Mouse (Mus musculus) neural tube, embryonic 13.5 days (tissue): ENCODE measurements around the gene Hipk4. TPM values are rescaled to one million over a fixed set of nuclear protein-coding genes. Genes with fewer than 3 reads are reported as not detected.

ENCODE experiments used
- ATAC-seq: fragments of 200-750 bp; cut with Nextera tagmentation; 2 replicates; pipeline ENCODE4 v1.8.0; 2017; ENCODE audit warnings: low read depth, mild to moderate bottlenecking, moderate TSS enrichment, moderate library complexity
- H3K27ac ChIP-seq: fragments of 300-500 bp; sonication (generic); replicated peaks from 2 replicates; pipeline ENCODE4 v1.5.1; 2015; ENCODE audit warnings: moderate library complexity, mild to moderate bottlenecking, inconsistent platforms
- H3K27me3 ChIP-seq: fragments of 300-500 bp; sonication (generic); 2 replicates; pipeline ENCODE4 v1.6.1; 2015; ENCODE audit warnings: mild to moderate bottlenecking, inconsistent platforms
- H3K36me3 ChIP-seq: fragments of 300-500 bp; sonication (generic); 2 replicates; pipeline ENCODE4 v1.6.1; 2015; ENCODE audit warnings: mild to moderate bottlenecking, inconsistent platforms
- H3K4me1 ChIP-seq: fragments of 300-500 bp; sonication (generic); replicated peaks from 2 replicates; pipeline ENCODE4 v1.6.1; 2015; ENCODE audit warnings: inconsistent platforms
- H3K4me2 ChIP-seq: fragments of 300-500 bp; sonication (generic); 2 replicates; pipeline ENCODE4 v1.6.1; 2015; ENCODE audit warnings: inconsistent platforms, mild to moderate bottlenecking, moderate library complexity
- H3K4me3 ChIP-seq: fragments of 300-500 bp; sonication (generic); 2 replicates; pipeline ENCODE4 v1.5.1; 2015; ENCODE audit warnings: mild to moderate bottlenecking, inconsistent platforms
- H3K9ac ChIP-seq: fragments of 300-500 bp; sonication (generic); 2 replicates; pipeline ENCODE4 v1.6.1; 2015; ENCODE audit warnings: moderate library complexity, mild to moderate bottlenecking, inconsistent platforms
- H3K9me3 ChIP-seq: fragments of 300-500 bp; sonication (generic); 2 replicates; pipeline ENCODE4 v1.6.1; 2016; ENCODE audit warnings: inconsistent platforms
- WGBS: fragments of 180-500 bp; shearing (Covaris S2); methylation state at CpG from one replicate; pipeline ENCODE4 v1.1.7; 2015; 5-methylcytosine and 5-hydroxymethylcytosine counted together
- polyA plus RNA-seq: library from polyadenylated mRNA; unstranded; fragments of >200 nt; fragmentation: Nextera tagmentation; extraction: Ambion mirVana; gene quantifications from 2 replicates; pipeline ENCODE4 v1.2.1, GENCODE M21; 2015

Gene Hipk4
- polyA plus RNA-seq, 1 experiment from 2014 or later = 0.71 TPM

GRCm38 (mm10) chr7:27574124-27574880 is 51.2 kb downstream of the Hipk4 start:
- Histone ChIP-seq H3K27me3 (no peaks in the 10 kb centered on the region), H3K36me3 (peaks cover 88% of the 10 kb centered on the region), H3K9ac (no peak overlapping the region), H3K27ac (no peak overlapping the region), H3K9me3 (no peaks in the 10 kb centered on the region), H3K4me1 (no peaks in the 10 kb centered on the region), H3K4me3 (no peak overlapping the region), H3K4me2 (no peak overlapping the region)
- no peak for ATAC-seq
- WGBS = 93% methylated on average over 14 of the region's 14 CpGs

GRCm38 (mm10) chr7:27576914-27577313 is 53.8 kb downstream of the Hipk4 start:
- H3K27ac ChIP-seq = no peak overlapping the region
- no peaks in the 10 kb centered on the region for H3K4me1 ChIP-seq
- peaks cover 92% of the 10 kb centered on the region for H3K36me3 ChIP-seq
- H3K9me3 ChIP-seq = no peaks in the 10 kb centered on the region
- H3K9ac ChIP-seq = no peak overlapping the region
- no peak overlapping the region for H3K4me2 ChIP-seq
- no peaks in the 10 kb centered on the region for H3K27me3 ChIP-seq
- WGBS = 73% methylated on average over 6 of the region's 6 CpGs
- no peak overlapping the region for H3K4me3 ChIP-seq
- no peak for ATAC-seq

GRCm38 (mm10) chr7:27577589-27577988 is 54.5 kb downstream of the Hipk4 start:
- no peaks in the 10 kb centered on the region for H3K4me1 ChIP-seq
- 92% methylated on average over 6 of the region's 6 CpGs for WGBS
- no peak for ATAC-seq

GRCm38 (mm10) chr7:27578465-27578864 is 55.4 kb downstream of the Hipk4 start:
- ATAC-seq = no peak
- H3K9me3 ChIP-seq = no peaks in the 10 kb centered on the region
- H3K4me3 ChIP-seq = no peak overlapping the region
- 82% methylated on average over 7 of the region's 7 CpGs for WGBS
- H3K4me2 ChIP-seq = no peak overlapping the region
- no peak overlapping the region for H3K27ac ChIP-seq
- no peak overlapping the region for H3K9ac ChIP-seq
- H3K27me3 ChIP-seq = no peaks in the 10 kb centered on the region
- H3K36me3 ChIP-seq = peaks cover 96% of the 10 kb centered on the region
- H3K4me1 ChIP-seq = no peaks in the 10 kb centered on the region

More at GRCm38 (mm10) chr7:27577589-27577988, 54.5 kb downstream of the Hipk4 start:
- H3K4me3 ChIP-seq = no peak overlapping the region
- no peak overlapping the region for H3K9ac ChIP-seq
- H3K36me3 ChIP-seq = peaks cover 92% of the 10 kb centered on the region
- no peaks in the 10 kb centered on the region for H3K27me3 ChIP-seq
- no peak overlapping the region for H3K27ac ChIP-seq
- H3K4me2 ChIP-seq = no peak overlapping the region
- H3K9me3 ChIP-seq = no peaks in the 10 kb centered on the region

- H3K4me1 ChIP-seq = no peaks in the 10 kb centered on the region
- no peaks in the 10 kb centered on the region for H3K27me3 ChIP-seq
- ATAC-seq = no peak
- no peak overlapping the region for H3K4me3 ChIP-seq
- WGBS = 90% methylated on average over 14 of the region's 14 CpGs
- no peak overlapping the region for H3K4me2 ChIP-seq
- H3K9ac ChIP-seq = no peak overlapping the region
- H3K27ac ChIP-seq = no peak overlapping the region
- no peaks in the 10 kb centered on the region for H3K9me3 ChIP-seq
- peaks cover 93% of the 10 kb centered on the region for H3K36me3 ChIP-seq
Observed at GRCm38 (mm10) chr7:27580380-27581174, 57.5 kb downstream of the Hipk4 start.

Other genes with a start within 250 kb of the Hipk4 start
- 6.9 and 8.0 TPM in 2 replicates for gene Ltbp4, start 185.6 kb upstream of the Hipk4 start, polyA plus RNA-seq
- 50.6 and 59.6 TPM in 2 replicates for gene Shkbp1, start 167.2 kb upstream of the Hipk4 start, polyA plus RNA-seq
- gene Gm20479, start 165.8 kb upstream of the Hipk4 start, polyA plus RNA-seq = not detected in 2 replicates
- gene Sptbn4, start 75.6 kb upstream of the Hipk4 start, polyA plus RNA-seq = 1.7 and 2.8 TPM in 2 replicates
- gene Blvrb, start 75.3 kb upstream of the Hipk4 start, polyA plus RNA-seq = 21.3 and 23.3 TPM in 2 replicates
- 16.7 and 16.8 TPM in 2 replicates for gene Sertad3, start 49.5 kb upstream of the Hipk4 start, polyA plus RNA-seq
- gene Sertad1, start 36.4 kb upstream of the Hipk4 start, polyA plus RNA-seq = 12.3 and 14.1 TPM in 2 replicates
- gene Prx, start 23.9 kb upstream of the Hipk4 start, polyA plus RNA-seq = 1.9 TPM in 2 replicates
- 123 and 128 TPM in 2 replicates for gene Pld3, start 30.0 kb downstream of the Hipk4 start, polyA plus RNA-seq
- gene 2310022A10Rik, start 30.0 kb downstream of the Hipk4 start, polyA plus RNA-seq = 30.9 and 31.9 TPM in 2 replicates
- gene Akt2, start 68.3 kb downstream of the Hipk4 start, polyA plus RNA-seq = 59.6 and 66.2 TPM in 2 replicates
- 45.8 and 54.8 TPM in 2 replicates for gene Ttc9b, start 130.6 kb downstream of the Hipk4 start, polyA plus RNA-seq
- gene Map3k10, start 151.3 kb downstream of the Hipk4 start, polyA plus RNA-seq = 11.6 and 12.7 TPM in 2 replicates
- gene Zfp607b, start 166.1 kb downstream of the Hipk4 start, polyA plus RNA-seq = 7.6 and 8.9 TPM in 2 replicates
- 104 and 121 TPM in 2 replicates for gene Zfp60, start 208.1 kb downstream of the Hipk4 start, polyA plus RNA-seq